Mouse (Mus musculus) cerebellum, adult 9-10 months (tissue): ENCODE measurements around the gene D730048I06Rik.
"Not testable (repeated sequence)": the region's sequence is repeated elsewhere in the genome, so short reads cannot be mapped to it uniquely, and the experiment has no call there.

Experiments used
- DNase-seq: peaks from one replicate; pipeline ENCODE4 v3.0.0; 2022

Gene D730048I06Rik

DNA sequence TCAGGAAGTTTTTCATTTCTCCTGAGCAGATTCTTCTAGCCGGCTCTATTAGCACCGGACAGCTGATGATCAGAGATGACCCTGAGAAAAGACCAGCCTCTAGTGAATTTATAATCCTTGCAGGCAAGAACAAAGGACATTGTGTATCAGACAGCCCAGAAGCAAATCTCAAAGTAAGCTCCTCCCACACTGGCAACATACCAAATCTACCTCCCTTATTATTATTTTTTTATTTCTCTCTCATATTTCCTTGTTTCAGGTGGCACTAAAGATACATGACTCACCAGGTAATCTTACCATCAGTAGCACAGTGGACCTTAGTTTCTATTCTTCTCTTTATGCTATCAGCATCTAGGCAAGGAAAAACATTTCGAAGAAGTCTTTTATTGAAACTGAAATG is at the start of gene D730048I06Rik, which contains the start of gene Gm27235:
Gene D730048I06Rik, minus strand, starts transcription at position 112 of the 400 bp plus-strand sequence.
Gene Gm27235, minus strand, starts transcription at position 101 of the 400 bp plus-strand sequence.
- DNase-seq = no peak

DNA sequence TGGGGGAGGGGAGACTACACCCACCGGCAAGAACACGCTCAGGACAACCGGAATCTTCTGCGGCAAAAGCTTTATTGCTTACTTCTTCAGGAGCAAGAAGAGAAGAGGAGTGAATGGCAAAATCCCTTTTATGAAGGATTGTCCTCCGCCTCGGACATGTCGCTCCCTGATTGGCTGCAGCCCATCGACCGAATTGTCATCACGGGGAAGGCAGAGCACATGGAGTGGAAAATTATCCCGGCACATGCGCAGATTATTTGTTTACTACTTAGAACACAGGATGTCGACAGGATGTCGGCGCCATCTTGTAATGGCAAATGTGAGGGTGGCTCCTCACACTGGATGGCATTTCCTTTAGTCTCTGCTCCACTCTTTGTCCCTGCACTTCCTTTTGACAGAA is 28.0 kb upstream of the D730048I06Rik start:
- DNase-seq = not testable (repeated sequence)

DNA sequence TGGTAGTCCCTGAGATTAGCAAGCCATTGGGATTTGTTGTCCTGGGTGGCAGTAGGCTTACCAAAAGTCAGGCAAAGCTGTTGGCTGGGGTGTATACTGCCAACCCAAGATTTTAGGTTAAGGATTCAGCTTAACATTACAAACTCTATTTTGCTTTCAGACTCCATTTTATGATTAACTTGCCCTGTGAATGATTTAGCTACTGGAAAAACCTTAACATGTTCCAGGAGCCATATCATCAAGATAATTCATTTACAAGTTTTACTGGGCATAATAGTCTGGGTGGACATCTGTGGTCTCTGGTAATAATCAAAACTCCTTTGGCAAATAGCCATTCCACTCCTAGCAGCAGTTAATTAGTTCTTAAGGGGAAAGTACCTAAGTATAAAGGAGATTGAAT is 8.2 kb upstream of the D730048I06Rik start:
- no peak for DNase-seq

- no peak for DNase-seq
Measured at GRCm38 (mm10) chr9:35778009-35778408, 11.9 kb downstream of the D730048I06Rik start, which contains the start of gene Gm17727. Gm17727 (minus strand) TSS chr9:35778109.

- no peak for DNase-seq
Measured at GRCm38 (mm10) chr9:35756843-35757242, 33.1 kb downstream of the D730048I06Rik start.

GRCm38 (mm10) chr9:35740749-35741148 is 49.2 kb downstream of the D730048I06Rik start, which contains the start of gene Gm17677:
Gm17677 (plus strand) TSS chr9:35741049.
- DNase-seq = no peak
